Mouse (Mus musculus): ENCODE data around the gene Srcap.

- TF ChIP-seq POLR2A (IDR thresholded peaks at IDR 0.05; ENCODE audit: low read depth, low read length), result no peak
- TF ChIP-seq CTCF (conservative IDR thresholded peaks at IDR 0.05; ENCODE audit: insufficient read depth, insufficient read length, low read depth, low read length), result no peak
These were observed 38.1 kb upstream of the Srcap start for GRCm38 (mm10) chr7:127473705-127474104.
